Mouse (Mus musculus) spleen, adult 2 months (tissue): ENCODE data around the gene Fzd7. TPM values are rescaled to one million over a fixed set of nuclear protein-coding genes. Genes with fewer than 3 reads are reported as not detected.

Experiments
- DNase-seq, 2 experiments: peaks; one replicate each; pipeline versions ENCODE4 v3.0.0 to v3.0.0-alpha.2; 2012 to 2021; ENCODE audit warnings: low spot score in 2 of 2, low read depth in 1 of 2
- H3K27ac ChIP-seq: fragments of 200-500 bp; 2 replicates; pipeline ENCODE4 v1.5.1; 2012; ENCODE audit warnings: low read length, inconsistent platforms; ENCODE audit not compliant: insufficient read depth
- H3K27me3 ChIP-seq: fragments of 200-500 bp; 2 replicates; pipeline ENCODE4 v1.6.1; 2012; ENCODE audit warnings: mild to moderate bottlenecking, moderate library complexity, low read length, inconsistent platforms; ENCODE audit not compliant: control insufficient read depth, insufficient read depth
- H3K36me3 ChIP-seq: fragments of 200-500 bp; 2 replicates; pipeline ENCODE4 v1.6.1; 2012; ENCODE audit warnings: mild to moderate bottlenecking, low read length, inconsistent platforms; ENCODE audit not compliant: control insufficient read depth, insufficient read depth
- H3K4me1 ChIP-seq: fragments of 200-500 bp; 2 replicates; pipeline ENCODE4 v1.6.1; 2011; ENCODE audit warnings: inconsistent platforms; ENCODE audit not compliant: control insufficient read depth, insufficient read depth, insufficient read length
- H3K4me3 ChIP-seq: fragments of 200-500 bp; 2 replicates; pipeline ENCODE4 v1.5.1; 2011; ENCODE audit warnings: mild to moderate bottlenecking, inconsistent platforms; ENCODE audit not compliant: insufficient read depth, insufficient read length; ENCODE audit errors: extremely low read depth
- CTCF ChIP-seq: fragments of 200-500 bp; IDR thresholded peaks from 2 replicates; pipeline ENCODE4 v1.5.1; 2011; ENCODE audit warnings: mild to moderate bottlenecking, inconsistent platforms; ENCODE audit not compliant: insufficient read depth, insufficient read length, insufficient replicate concordance; ENCODE audit errors: extremely low read depth
- POLR2A ChIP-seq: fragments of 200-500 bp; IDR thresholded peaks from 2 replicates; pipeline ENCODE4 v1.6.1; 2011; ENCODE audit warnings: low read depth, low read length, inconsistent platforms
- WGBS: fragments of 180-500 bp; shearing (Covaris S2); methylation state at CpG from one replicate; pipeline ENCODE4 v1.1.7; 2018; 5-methylcytosine and 5-hydroxymethylcytosine counted together
- polyA plus RNA-seq: library from polyadenylated mRNA; depleted of rRNA; stranded (reverse); fragments of >200 nt; gene quantifications from 2 replicates; pipeline ENCODE4 v1.2.3, GENCODE M21; 2012

Fzd7 gene
- polyA plus RNA-seq, 1 experiment = 4.5 TPM

- peaks cover 8% of the 10 kb centered on the region for H3K4me1 ChIP-seq
- H3K27ac ChIP-seq = no peak overlapping the region
- no peak overlapping the region for H3K4me3 ChIP-seq
- 87% methylated on average over 4 of the region's 4 CpGs for WGBS
- H3K36me3 ChIP-seq = no peaks in the 10 kb centered on the region
- DNase-seq = no peak
- H3K27me3 ChIP-seq = peaks cover 9% of the 10 kb centered on the region; the same call in 1 of the 2 replicates
- no peak for TF ChIP-seq CTCF
- TF ChIP-seq POLR2A = no peak
Observed at GRCm38 (mm10) chr1:59485803-59486202, 3.6 kb downstream of the Fzd7 start.

DNA sequence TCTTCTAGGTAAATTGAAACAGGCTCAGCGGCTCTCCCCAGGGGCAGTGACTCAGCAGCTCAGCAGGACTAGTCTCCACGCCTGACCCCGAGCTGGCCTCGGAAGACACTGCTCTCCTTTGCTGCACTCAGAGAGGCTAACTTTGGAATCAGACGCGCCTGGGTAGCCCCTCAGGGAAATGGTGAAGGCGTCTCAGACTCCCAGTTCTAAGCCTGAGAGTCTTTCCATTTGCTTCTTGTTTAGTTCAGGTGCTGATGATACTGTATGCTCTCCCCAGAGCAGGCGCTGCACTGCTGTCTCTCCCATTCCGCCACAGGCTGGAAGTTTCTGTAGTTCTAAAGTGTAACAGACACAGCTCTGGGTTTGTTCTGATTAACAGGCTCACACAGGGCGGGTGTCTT lies 5.4 kb downstream of the Fzd7 start:
- Histone ChIP-seq H3K4me1 (peaks cover 8% of the 10 kb centered on the region), H3K27ac (no peak overlapping the region), H3K27me3 (peaks cover 6% of the 10 kb centered on the region; the same call in 1 of the 2 replicates), H3K36me3 (no peaks in the 10 kb centered on the region), H3K4me3 (no peak overlapping the region)
- no peak for DNase-seq
- TF ChIP-seq POLR2A = no peak
- no peak for TF ChIP-seq CTCF
- WGBS = 36% methylated on average over 10 of the region's 10 CpGs

DNA sequence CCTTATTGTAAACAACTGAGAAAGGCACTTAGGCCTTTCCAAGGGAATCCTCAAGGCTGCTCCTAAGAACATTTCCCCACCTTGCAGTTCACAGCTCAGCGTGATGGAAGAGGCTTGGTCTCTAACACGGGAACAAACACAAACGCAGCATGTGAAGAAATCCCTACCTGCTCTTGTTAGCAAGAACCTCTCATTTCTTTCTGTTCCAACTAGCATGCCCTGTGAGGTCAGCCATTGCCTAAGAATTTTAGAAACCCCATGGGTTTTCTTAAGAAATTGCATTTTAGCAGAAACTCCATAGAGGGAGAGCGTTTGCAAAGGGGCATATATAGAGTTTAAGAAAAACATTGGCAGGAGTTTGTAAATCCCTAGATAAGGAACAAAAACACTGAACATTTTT lies 6.3 kb downstream of the Fzd7 start:
- Histone ChIP-seq H3K27ac (no peak overlapping the region), H3K27me3 (no peaks in the 10 kb centered on the region), H3K4me3 (no peak overlapping the region), H3K36me3 (no peaks in the 10 kb centered on the region), H3K4me1 (peaks cover 2% of the 10 kb centered on the region; the same call in 1 of the 2 replicates)
- 91% methylated on average over 4 of the region's 4 CpGs for WGBS
- TF ChIP-seq CTCF (no peak), POLR2A (no peak)
- DNase-seq = no peak

DNA sequence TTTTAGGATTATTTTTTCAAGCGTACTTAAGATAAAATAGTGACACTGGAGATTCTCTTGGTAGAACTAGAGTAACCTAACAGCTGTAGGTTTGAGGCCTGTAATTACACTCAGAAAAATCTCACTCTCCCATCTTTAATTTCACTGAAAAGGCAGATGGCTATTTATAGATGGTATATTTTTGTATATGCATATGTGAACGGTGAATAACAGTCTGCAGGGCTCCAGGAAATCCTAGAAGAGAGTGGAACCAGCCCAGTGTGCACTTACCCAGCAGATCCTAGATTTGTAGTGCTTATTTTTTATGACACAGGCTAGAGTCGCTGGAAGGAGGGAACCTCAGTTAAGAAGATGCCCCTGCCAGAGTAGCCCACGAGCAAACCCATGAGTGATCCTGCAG lies 6.8 kb downstream of the Fzd7 start:
- Histone ChIP-seq H3K4me3 (no peak overlapping the region), H3K4me1 (no peaks in the 10 kb centered on the region), H3K27ac (no peak overlapping the region), H3K36me3 (no peaks in the 10 kb centered on the region), H3K27me3 (no peaks in the 10 kb centered on the region)
- WGBS = 56% methylated on average over 4 of the region's 4 CpGs
- no peak for DNase-seq
- TF ChIP-seq CTCF (no peak), POLR2A (no peak)

DNA sequence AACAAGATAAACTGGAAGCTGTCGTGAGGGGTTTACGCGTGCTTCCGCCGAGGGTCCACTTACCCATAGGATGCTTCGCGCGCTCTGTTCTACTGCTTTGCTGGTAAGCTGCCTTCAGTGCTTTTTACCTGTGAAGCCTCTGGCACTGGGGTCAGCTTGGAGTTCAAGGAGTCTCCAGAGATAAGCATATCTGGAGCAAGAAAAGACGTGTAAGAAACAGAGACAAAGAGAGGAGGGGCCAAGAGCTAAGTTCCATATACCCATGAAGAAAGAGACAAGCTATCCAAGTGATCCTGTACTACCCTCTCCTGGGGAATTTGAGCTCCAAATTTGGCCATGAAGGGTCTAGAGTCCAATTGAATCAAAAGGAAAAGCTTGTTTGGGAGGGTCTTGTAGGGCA lies 9.3 kb downstream of the Fzd7 start:
- WGBS = 93% methylated on average over 9 of the region's 9 CpGs
- no peaks in the 10 kb centered on the region for H3K4me1 ChIP-seq
- no peak overlapping the region for H3K27ac ChIP-seq
- TF ChIP-seq CTCF = no peak
- no peak for TF ChIP-seq POLR2A
- no peak overlapping the region for H3K4me3 ChIP-seq
- no peaks in the 10 kb centered on the region for H3K36me3 ChIP-seq
- H3K27me3 ChIP-seq = no peaks in the 10 kb centered on the region
- no peak for DNase-seq

DNA sequence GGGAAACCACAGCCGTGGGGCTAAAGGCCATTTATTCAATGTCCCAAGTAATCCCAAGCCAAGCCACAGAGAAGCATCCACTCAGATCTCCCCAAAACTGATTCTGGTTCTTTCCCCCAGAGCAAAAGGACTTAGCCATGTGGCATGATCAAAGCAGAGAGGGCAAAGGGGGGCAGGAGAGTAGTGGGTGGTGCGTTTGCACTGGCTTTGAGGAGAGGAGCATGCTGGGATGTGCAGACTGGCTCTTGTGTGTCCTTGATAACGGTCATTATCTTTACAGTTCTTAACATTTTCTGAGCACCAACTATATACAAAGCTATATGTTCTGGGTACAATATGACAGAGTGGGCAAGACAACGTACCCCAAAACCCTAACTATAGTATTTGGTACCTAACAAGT lies 10.2 kb downstream of the Fzd7 start:
- H3K27me3 ChIP-seq = no peaks in the 10 kb centered on the region
- no peak overlapping the region for H3K27ac ChIP-seq
- no peaks in the 10 kb centered on the region for H3K36me3 ChIP-seq

DNA sequence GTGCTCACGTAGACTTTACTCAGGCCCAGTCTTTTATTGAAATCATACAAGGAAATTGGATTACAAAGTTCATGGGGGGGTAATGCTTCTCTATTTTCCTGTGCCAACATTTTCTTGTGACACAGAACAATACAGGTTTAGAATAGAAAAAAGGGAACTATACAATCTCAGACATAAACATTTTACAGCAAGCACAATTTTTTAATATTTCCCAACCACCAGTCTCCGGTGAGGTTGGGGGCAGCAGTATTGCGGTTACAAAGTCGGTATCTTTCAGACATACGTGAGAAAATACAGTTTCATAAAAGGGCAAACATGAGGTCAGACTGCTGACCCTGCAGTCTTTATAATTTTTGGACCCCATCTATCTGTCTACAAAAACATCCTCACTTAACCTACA lies 13.7 kb downstream of the Fzd7 start:
- Histone ChIP-seq H3K36me3 (no peaks in the 10 kb centered on the region), H3K4me3 (no peak overlapping the region), H3K4me1 (no peaks in the 10 kb centered on the region), H3K27ac (no peak overlapping the region), H3K27me3 (no peaks in the 10 kb centered on the region)
- DNase-seq = no peak
- 44% methylated on average over 5 of the region's 5 CpGs for WGBS
- TF ChIP-seq CTCF (no peak), POLR2A (no peak)

More for the DNA sequence above, 10.2 kb downstream of the Fzd7 start:
- 81% methylated on average over 4 of the region's 4 CpGs for WGBS
- no peak for DNase-seq
- Histone ChIP-seq H3K4me3 (no peak overlapping the region), H3K4me1 (no peaks in the 10 kb centered on the region)
- TF ChIP-seq CTCF (no peak), POLR2A (no peak)
